Mouse (Mus musculus) forebrain, embryonic 16.5 days (tissue): Measurements from ENCODE around the gene Hoxd11. TPM values are rescaled to one million over a fixed set of nuclear protein-coding genes. Genes with fewer than 3 reads are reported as not detected.

Experiments
- ATAC-seq: fragments of 200-750 bp; cut with Nextera tagmentation; 2 replicates; pipeline ENCODE4 v1.8.0; 2017; ENCODE audit warnings: mild to moderate bottlenecking, moderate library complexity
- H3K27ac ChIP-seq: fragments of 300-500 bp; sonication (generic); 2 replicates; pipeline ENCODE4 v1.5.1; 2014; ENCODE audit warnings: low read length, control low read depth
- H3K27me3 ChIP-seq: fragments of 300-500 bp; sonication (generic); replicated peaks from 2 replicates; pipeline ENCODE4 v1.6.1; 2014; ENCODE audit warnings: low read length; ENCODE audit not compliant: control insufficient read depth, insufficient read depth
- H3K36me3 ChIP-seq: fragments of 300-500 bp; sonication (generic); 2 replicates; pipeline ENCODE4 v1.6.1; 2014; ENCODE audit not compliant: control insufficient read depth, insufficient read depth
- H3K4me1 ChIP-seq: fragments of 300-500 bp; sonication (generic); replicated peaks from 2 replicates; pipeline ENCODE4 v1.6.1; 2014; ENCODE audit warnings: low read length; ENCODE audit not compliant: control insufficient read depth, insufficient read depth
- H3K4me2 ChIP-seq: fragments of 300-500 bp; sonication (generic); 2 replicates; pipeline ENCODE4 v1.6.1; 2014; ENCODE audit warnings: mild to moderate bottlenecking, low read length, control low read depth
- H3K4me3 ChIP-seq: fragments of 300-500 bp; sonication (generic); replicated peaks from 2 replicates; pipeline ENCODE4 v1.5.1; 2014; ENCODE audit warnings: mild to moderate bottlenecking, low read length, control low read depth
- H3K9ac ChIP-seq: fragments of 300-500 bp; sonication (generic); replicated peaks from 2 replicates; pipeline ENCODE4 v1.6.1; 2014; ENCODE audit warnings: low read depth, low read length, control low read depth
- H3K9me3 ChIP-seq: fragments of 300-500 bp; sonication (generic); 2 replicates; pipeline ENCODE4 v1.6.1; 2016; ENCODE audit warnings: low read length; ENCODE audit not compliant: control insufficient read depth
- WGBS: fragments of 180-500 bp; shearing (Covaris S2); extraction: QIAGEN DNeasy Blood & Tissue Kit; methylation state at CpG from one replicate; pipeline ENCODE4 v1.1.7; 2014; 5-methylcytosine and 5-hydroxymethylcytosine counted together
- polyA plus RNA-seq: library from polyadenylated mRNA; unstranded; fragments of >200 nt; fragmentation: Nextera tagmentation; extraction: Ambion mirVana; gene quantifications from 2 replicates; pipeline ENCODE4 v1.2.1, GENCODE M21; 2015

The Hoxd11 gene
- polyA plus RNA-seq, 1 experiment from 2014 or later = not detected

DNA sequence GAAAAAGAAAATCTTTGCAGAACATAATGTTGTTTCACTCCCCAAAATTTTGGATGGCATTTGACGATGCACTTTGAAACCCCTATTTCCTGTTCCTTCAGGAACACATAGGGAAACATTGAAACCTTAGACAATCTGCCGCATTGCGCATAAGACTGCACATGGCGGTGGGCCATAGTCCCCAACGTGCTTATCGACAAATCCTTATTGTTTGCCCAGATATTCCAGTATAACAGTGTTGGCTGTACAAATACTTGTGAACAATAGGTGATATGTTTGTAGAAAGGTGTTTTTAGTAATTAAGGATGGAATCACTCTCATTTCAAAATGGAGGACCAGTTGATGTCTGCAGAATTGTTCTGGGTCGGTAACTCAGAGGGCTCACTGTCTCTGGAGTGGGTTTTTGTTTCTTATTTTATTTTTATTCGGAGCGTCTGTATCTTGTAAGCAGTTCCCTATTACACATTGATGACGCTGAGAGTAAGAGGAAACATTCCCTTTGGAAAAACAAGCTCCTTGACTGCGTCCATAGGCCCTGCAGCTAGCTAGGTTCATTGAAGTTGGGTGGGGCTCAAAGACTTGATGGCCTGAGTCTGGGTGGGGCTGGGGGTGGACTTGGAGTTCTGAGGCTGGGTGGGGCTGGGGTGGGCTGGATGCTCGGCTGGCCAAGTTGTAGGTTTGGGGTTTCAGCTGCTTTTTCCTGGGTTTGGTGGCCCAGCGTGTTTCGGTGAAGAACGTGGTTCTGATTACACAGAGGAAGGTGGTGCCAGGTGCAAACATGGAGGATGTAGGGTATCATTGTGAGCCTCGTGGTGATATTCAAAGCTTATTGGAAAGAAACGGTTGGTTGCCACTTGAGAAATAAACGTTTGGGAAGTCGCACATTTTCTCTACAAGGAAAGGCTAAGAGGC is 34.1 kb downstream of the Hoxd11 start:
- H3K9ac ChIP-seq = no peak overlapping the region
- H3K27me3 ChIP-seq = peaks cover 89% of the 10 kb centered on the region
- H3K4me2 ChIP-seq = no peak overlapping the region
- no peaks in the 10 kb centered on the region for H3K9me3 ChIP-seq
- no peak for ATAC-seq
- no peak overlapping the region for H3K4me3 ChIP-seq
- H3K4me1 ChIP-seq = peaks cover 7% of the 10 kb centered on the region
- no peaks in the 10 kb centered on the region for H3K36me3 ChIP-seq
- WGBS = 5% methylated on average over 19 of the region's 19 CpGs
- no peak overlapping the region for H3K27ac ChIP-seq

GRCm38 (mm10) chr2:74714156-74714789 is 34.9 kb downstream of the Hoxd11 start:
- Histone ChIP-seq H3K4me2 (no peak overlapping the region), H3K4me3 (no peak overlapping the region), H3K27ac (no peak overlapping the region), H3K9me3 (no peaks in the 10 kb centered on the region), H3K9ac (no peak overlapping the region), H3K36me3 (no peaks in the 10 kb centered on the region), H3K4me1 (peaks cover 7% of the 10 kb centered on the region), H3K27me3 (peaks cover 88% of the 10 kb centered on the region)
- no peak for ATAC-seq
- WGBS = 3% methylated on average over 18 of the region's 18 CpGs

- Histone ChIP-seq H3K27ac (no peak overlapping the region), H3K36me3 (no peaks in the 10 kb centered on the region), H3K4me1 (peaks cover 7% of the 10 kb centered on the region), H3K27me3 (peaks cover 88% of the 10 kb centered on the region), H3K4me2 (no peak overlapping the region), H3K9me3 (no peaks in the 10 kb centered on the region), H3K9ac (no peak overlapping the region), H3K4me3 (no peak overlapping the region)
- WGBS = under 1% methylated on average over 14 of the region's 14 CpGs
- no peak for ATAC-seq
Measured at GRCm38 (mm10) chr2:74714881-74715280, 35.5 kb downstream of the Hoxd11 start.

- Histone ChIP-seq H3K36me3 (no peaks in the 10 kb centered on the region), H3K9me3 (no peaks in the 10 kb centered on the region), H3K27me3 (peaks cover 88% of the 10 kb centered on the region), H3K4me3 (peak overlapping the region; percentile 25; the same call in 1 of the 2 replicates), H3K9ac (no peak overlapping the region), H3K4me1 (peaks cover 7% of the 10 kb centered on the region), H3K27ac (no peak overlapping the region), H3K4me2 (peak overlapping the region; percentile 36)
- ATAC-seq = peak; percentile 66
- WGBS = 2% methylated on average over 26 of the region's 26 CpGs
Measured at GRCm38 (mm10) chr2:74715504-74716241, 36.3 kb downstream of the Hoxd11 start.

- ATAC-seq = no peak
- Histone ChIP-seq H3K4me3 (no peak overlapping the region), H3K9me3 (no peaks in the 10 kb centered on the region), H3K4me2 (no peak overlapping the region), H3K27me3 (peaks cover 95% of the 10 kb centered on the region), H3K36me3 (no peaks in the 10 kb centered on the region), H3K9ac (no peak overlapping the region), H3K27ac (no peak overlapping the region), H3K4me1 (0 out of 2 replicates have a peak, but pooled peaks cover 3% of the 10 kb centered on the region)
- 3% methylated on average over 2 of the region's 2 CpGs for WGBS
Measured at GRCm38 (mm10) chr2:74720384-74720783, 41.0 kb downstream of the Hoxd11 start.

GRCm38 (mm10) chr2:74720955-74721491 is 41.7 kb downstream of the Hoxd11 start:
- H3K36me3 ChIP-seq = no peaks in the 10 kb centered on the region
- WGBS = 1% methylated on average over 5 of the region's 5 CpGs
- ATAC-seq = no peak
- H3K9ac ChIP-seq = no peak overlapping the region
- peaks cover 93% of the 10 kb centered on the region for H3K27me3 ChIP-seq
- H3K4me3 ChIP-seq = no peak overlapping the region
- 0 out of 2 replicates have a peak, but pooled peaks cover under 1% of the 10 kb centered on the region for H3K4me1 ChIP-seq
- H3K27ac ChIP-seq = no peak overlapping the region
- no peak overlapping the region for H3K4me2 ChIP-seq
- no peaks in the 10 kb centered on the region for H3K9me3 ChIP-seq

- H3K4me3 ChIP-seq = no peak overlapping the region
- WGBS = 7% methylated on average over 6 of the region's 6 CpGs
- H3K4me1 ChIP-seq = no peaks in the 10 kb centered on the region
- H3K27ac ChIP-seq = no peak overlapping the region
- H3K4me2 ChIP-seq = no peak overlapping the region
- peaks cover 93% of the 10 kb centered on the region for H3K27me3 ChIP-seq
- no peaks in the 10 kb centered on the region for H3K9me3 ChIP-seq
- ATAC-seq = no peak
- no peak overlapping the region for H3K9ac ChIP-seq
- no peaks in the 10 kb centered on the region for H3K36me3 ChIP-seq
Measured at GRCm38 (mm10) chr2:74721882-74722281, 42.5 kb downstream of the Hoxd11 start.

DNA sequence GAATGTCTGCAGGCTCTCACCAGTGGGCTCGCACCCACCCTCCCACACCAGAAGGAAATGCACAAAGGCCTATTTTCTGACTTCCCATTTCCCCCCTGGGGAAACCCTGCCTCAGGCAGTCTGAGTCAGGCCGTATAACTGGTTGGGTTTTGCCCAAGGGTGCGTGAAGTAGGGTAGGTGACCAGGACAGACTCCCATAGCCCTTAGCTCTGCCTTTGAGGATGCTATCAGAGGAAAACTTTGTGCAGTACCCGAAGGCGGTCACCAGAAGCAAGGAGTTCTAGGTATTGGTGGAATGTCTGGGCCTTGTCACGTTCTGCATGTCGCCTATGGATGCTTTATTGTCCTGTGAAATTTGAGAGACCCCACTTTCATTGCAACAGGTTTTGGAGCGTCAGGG is 43.6 kb downstream of the Hoxd11 start:
- H3K9me3 ChIP-seq = no peaks in the 10 kb centered on the region
- 3% methylated on average over 8 of the region's 8 CpGs for WGBS
- H3K9ac ChIP-seq = no peak overlapping the region
- H3K27ac ChIP-seq = no peak overlapping the region
- no peak for ATAC-seq
- H3K36me3 ChIP-seq = no peaks in the 10 kb centered on the region
- no peak overlapping the region for H3K4me2 ChIP-seq
- no peak overlapping the region for H3K4me3 ChIP-seq
- H3K27me3 ChIP-seq = peaks cover 93% of the 10 kb centered on the region
- H3K4me1 ChIP-seq = no peaks in the 10 kb centered on the region
